Mouse (Mus musculus) thymus, postnatal 36 days (tissue): ENCODE data around the gene Sema3g.

Experiments
- DNase-seq, 2 experiments: peaks; one replicate each; pipeline ENCODE4 v3.0.0; 2022; ENCODE audit warnings: mixed read lengths in 2 of 2

The Sema3g gene

GRCm38 (mm10) chr14:31197547-31198516 is 19.8 kb upstream of the Sema3g start:
- no peak for DNase-seq

DNA sequence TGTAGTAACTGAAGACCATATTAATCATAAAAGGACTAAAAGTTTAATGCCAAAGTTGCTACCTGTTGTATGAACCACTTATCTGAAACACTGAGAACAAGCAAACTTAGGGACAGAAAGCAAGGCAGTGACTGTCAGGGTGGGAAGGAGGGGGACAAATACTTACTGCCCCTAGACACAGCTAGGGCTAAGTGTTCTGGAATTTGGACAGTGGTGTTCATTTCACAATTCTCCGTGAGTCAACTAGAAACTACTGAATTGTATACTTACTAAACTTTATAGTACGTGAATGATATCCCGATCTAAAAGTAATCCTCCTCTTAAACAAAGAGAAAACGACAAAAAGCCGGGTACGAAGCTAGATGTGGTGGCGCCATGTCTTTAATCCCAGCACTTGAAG is 18.1 kb upstream of the Sema3g start:
- no peak for DNase-seq

GRCm38 (mm10) chr14:31200038-31200437 is 17.6 kb upstream of the Sema3g start:
- DNase-seq, result no peak

DNA sequence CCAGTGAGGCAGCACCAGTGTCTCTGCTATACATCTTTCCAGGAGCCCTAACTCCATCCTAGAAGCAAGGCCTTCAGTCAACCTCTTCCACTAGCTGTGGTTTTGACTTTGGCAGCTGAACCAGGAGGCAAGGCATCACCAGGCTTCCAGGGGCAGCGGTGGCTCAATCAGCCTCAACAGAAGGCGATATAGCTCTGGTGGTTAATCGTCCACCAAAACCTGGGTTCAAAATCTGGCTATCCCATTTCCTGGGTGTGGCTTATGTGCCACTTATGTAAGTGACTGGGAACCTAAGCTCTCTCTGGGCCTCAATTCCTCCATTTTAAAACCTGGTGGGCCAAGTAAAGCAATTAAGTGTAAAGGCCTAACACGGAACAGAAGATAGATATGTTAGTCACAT is 12.8 kb upstream of the Sema3g start:
- no peak for DNase-seq

- DNase-seq, result no peak
Measured at GRCm38 (mm10) chr14:31205244-31205561, 12.5 kb upstream of the Sema3g start.

- DNase-seq, result peak; percentile 15 to 63
Measured at GRCm38 (mm10) chr14:31205562-31206467, 11.8 kb upstream of the Sema3g start.

DNA sequence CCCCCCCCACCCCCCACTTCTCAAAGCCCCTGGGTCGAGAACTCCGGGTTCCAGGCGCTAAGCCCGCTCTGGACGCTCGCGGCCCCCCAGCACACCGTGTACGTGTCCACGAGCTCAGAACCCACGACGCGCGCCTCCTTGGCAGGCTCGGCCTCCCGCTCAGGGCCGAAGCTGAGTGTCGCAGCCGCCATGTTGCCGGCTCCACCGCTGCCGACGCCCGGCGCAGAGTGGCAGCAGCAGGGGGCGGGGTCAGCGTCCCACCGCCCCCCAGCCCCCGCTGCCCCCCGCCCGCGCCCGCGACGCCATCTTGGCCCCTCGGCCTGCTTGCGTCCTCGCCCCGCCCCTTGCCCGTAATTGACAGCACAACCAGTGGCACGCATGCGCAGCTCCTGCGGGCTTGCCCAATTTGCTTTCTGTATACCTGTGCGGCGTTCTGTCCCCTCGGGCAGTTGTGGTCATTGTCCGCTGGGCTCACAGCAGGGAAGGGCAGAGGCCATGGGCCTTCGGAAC is 11.1 kb upstream of the Sema3g start:
- DNase-seq, result peak; percentile 96 to 97

DNA sequence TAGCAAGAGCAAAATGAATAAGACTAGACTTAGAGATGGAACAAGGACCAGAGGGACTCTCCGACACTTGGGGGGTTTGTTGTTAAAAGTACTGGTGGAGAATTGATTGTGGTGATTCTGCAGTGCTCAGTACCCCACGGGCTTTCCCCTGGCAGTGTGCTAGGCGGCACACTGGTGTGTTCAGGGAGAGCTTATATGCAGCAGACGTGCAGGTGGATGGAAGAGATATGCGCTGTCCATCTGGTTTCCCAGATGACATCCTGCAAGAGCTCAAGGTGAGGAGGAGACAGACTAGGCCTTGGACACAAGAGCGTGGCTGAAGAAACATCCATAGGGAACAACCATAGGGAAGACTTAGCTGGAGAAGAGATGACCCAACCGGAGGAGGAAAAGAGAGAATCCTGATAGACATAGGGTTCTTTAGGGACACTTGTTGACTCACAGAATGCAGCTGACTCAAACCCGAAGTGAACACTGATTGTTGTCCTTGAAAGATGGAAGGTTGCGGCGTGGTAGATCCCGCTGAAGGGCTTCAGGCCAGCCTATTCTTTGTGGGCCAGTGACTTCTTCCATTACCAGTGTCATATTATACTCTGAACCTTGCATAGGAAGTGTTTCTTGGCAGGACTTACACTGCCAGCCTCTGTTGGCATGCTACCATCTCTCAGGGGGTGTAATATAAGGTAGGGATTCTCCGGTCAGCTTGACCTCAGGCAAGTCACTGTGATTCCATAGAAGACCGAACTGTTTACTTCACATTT is 10.4 kb upstream of the Sema3g start:
- no peak for DNase-seq

GRCm38 (mm10) chr14:31208084-31208483 is 9.6 kb upstream of the Sema3g start, which contains the start of gene Tnnc1:
Gene Tnnc1, plus strand, starts transcription at chr14:31208312.
- DNase-seq, result no peak

DNA sequence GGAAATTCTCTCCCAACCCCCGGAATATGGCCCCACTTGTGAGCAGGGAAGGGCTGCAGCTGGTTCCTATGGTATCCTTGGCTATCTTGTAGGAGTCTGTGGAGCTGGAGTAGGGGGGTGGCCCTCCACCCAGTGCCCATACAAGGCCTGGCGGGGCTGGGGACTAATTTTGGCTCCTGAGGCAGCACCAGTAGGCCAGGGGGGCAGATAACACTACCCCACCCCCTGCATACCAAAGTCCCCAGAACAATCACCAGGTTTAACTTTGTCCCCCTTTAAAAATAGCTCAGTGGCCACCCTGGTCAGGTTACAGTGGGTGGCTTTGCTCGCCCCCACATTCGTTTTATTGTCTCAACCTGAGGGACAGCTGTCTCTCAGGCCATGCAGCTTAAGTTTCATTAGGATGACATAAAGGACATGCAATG is 8.5 kb upstream of the Sema3g start:
- no peak for DNase-seq

- DNase-seq, result no peak
Measured at GRCm38 (mm10) chr14:31211854-31212253, 5.8 kb upstream of the Sema3g start.

- DNase-seq, result no peak
Measured at GRCm38 (mm10) chr14:31212499-31212898, 5.2 kb upstream of the Sema3g start.

- no peak for DNase-seq
Measured at GRCm38 (mm10) chr14:31213868-31214267, 3.8 kb upstream of the Sema3g start.

DNA sequence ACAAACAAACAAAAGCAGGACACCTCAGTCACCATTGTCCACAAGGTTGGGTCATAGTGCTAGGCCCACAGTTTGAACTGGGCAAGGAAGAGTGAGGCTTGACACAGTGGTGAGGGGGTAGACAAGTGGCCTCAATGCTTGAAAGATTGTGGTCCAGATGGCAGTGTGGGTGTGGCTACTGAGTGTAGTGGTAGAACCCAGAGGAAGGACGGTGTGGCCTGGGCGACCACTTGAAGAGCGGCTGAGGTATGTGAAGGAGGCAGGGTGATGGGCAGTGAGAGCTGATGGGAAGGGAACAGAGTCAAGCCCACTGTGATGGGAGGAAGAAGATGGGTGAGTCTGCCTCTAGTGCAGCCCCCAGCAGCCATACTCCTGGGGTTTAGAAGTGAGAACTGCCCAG is 3.0 kb upstream of the Sema3g start:
- no peak for DNase-seq

DNA sequence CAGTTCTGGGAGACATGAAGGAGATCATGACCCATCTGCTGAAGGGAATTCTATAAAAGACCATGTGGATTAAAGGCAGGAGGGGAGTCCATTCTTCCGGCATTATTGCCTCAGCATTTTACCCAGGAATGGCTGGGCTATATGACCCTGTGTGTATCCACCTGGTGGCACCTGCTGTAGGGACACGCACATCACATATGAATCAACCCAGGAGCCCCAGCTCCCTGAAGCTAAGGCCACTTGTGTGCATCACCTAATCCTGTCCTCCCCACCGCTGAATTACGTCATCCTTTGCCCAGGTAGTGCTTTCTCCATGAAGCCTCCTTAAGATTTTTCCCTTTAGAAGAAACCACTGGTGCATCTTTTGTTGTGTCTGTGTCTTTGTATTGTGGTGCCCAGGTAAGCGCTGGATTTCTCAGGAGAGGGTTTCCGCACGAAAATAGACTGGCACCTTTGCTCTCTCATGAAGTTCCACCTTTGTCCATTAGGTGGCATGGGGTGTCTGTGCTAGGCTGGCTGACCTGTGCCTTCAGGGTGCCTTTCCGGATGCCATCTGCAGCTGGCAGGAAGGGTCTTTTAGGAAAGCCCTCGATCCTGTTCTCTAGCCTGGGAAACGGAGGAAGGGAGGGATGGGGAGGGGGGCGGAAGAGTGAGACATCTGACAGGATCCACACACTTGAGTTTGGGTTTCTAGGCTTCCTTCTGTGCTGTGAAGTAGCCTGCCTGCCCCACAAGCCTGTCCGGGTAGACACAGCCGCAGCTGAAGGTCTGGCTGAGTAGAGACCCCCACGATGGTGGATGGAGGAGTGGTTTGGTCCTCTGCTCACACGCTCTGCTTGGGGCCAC is 2.3 kb upstream of the Sema3g start:
- peak; percentile 67 to 68 for DNase-seq

- DNase-seq, result no peak
Measured at GRCm38 (mm10) chr14:31216846-31217245, 814 bp upstream of the Sema3g start, which contains the start of gene Nisch. Gene Nisch, minus strand, starts transcription at chr14:31216946.

- DNase-seq, result peak in 1 of 2 experiments; percentile 2
Measured at GRCm38 (mm10) chr14:31226978-31227377, 9.3 kb downstream of the Sema3g start.

- DNase-seq, result peak in 1 of 2 experiments; percentile 2
Measured at GRCm38 (mm10) chr14:31228234-31228633, 10.6 kb downstream of the Sema3g start.

- DNase-seq, result no peak
Measured at GRCm38 (mm10) chr14:31230442-31230841, 12.8 kb downstream of the Sema3g start.

- no peak for DNase-seq
Measured at GRCm38 (mm10) chr14:31232404-31233069, 14.9 kb downstream of the Sema3g start.
